Mouse (Mus musculus) forebrain, postnatal 0 days (tissue): ENCODE data around the gene Wnk2. TPM values are rescaled to one million over a fixed set of nuclear protein-coding genes. Genes with fewer than 3 reads are reported as not detected.
A peak's percentile ranks its signal among the peaks of the same experiment; 100 is the strongest.

Experiments
- ATAC-seq: fragments of 200-750 bp; cut with Nextera tagmentation; 2 replicates; pipeline ENCODE4 v1.8.0; 2017; ENCODE audit warnings: mild to moderate bottlenecking, moderate library complexity
- DNase-seq: peaks from one replicate; pipeline ENCODE4 v3.0.0-alpha.2; 2015
- H3K27ac ChIP-seq: fragments of 300-500 bp; sonication (generic); 2 replicates; pipeline ENCODE4 v1.5.1; 2014; ENCODE audit warnings: low read depth, mild to moderate bottlenecking, antibody characterized with exemption, low read length, moderate library complexity, mixed read lengths
- H3K27me3 ChIP-seq: fragments of 300-500 bp; sonication (generic); 2 replicates; pipeline ENCODE4 v1.6.1; 2014; ENCODE audit warnings: mild to moderate bottlenecking, low read length, mixed read lengths; ENCODE audit not compliant: insufficient read depth
- H3K36me3 ChIP-seq: fragments of 300-500 bp; sonication (generic); 2 replicates; pipeline ENCODE4 v1.6.1; 2014; ENCODE audit warnings: mild to moderate bottlenecking, moderate library complexity; ENCODE audit not compliant: insufficient read depth
- H3K4me1 ChIP-seq: fragments of 300-500 bp; sonication (generic); 2 replicates; pipeline ENCODE4 v1.6.1; 2014; ENCODE audit warnings: antibody characterized with exemption; ENCODE audit not compliant: insufficient read depth
- H3K4me2 ChIP-seq: fragments of 300-500 bp; sonication (generic); 2 replicates; pipeline ENCODE4 v1.6.1; 2014; ENCODE audit warnings: low read depth, mild to moderate bottlenecking, moderate library complexity
- H3K4me3 ChIP-seq: fragments of 300-500 bp; sonication (generic); 2 replicates; pipeline ENCODE4 v1.5.1; 2014; ENCODE audit warnings: low read depth, low read length, mixed read lengths
- H3K9ac ChIP-seq: fragments of 300-500 bp; sonication (generic); 2 replicates; pipeline ENCODE4 v1.6.1; 2014; ENCODE audit warnings: mild to moderate bottlenecking
- H3K9me3 ChIP-seq: fragments of 300-500 bp; sonication (generic); 2 replicates; pipeline ENCODE4 v1.6.1; 2016; ENCODE audit warnings: low read length
- CTCF ChIP-seq: sonication (generic); IDR thresholded peaks from 2 replicates; pipeline ENCODE4 v1.5.1; 2016; ENCODE audit warnings: antibody characterized with exemption, control low read depth, low read depth
- WGBS: fragments of 180-500 bp; shearing (Covaris S2); extraction: QIAGEN DNeasy Blood & Tissue Kit; methylation state at CpG from one replicate; pipeline ENCODE4 v1.1.7; 2014; 5-methylcytosine and 5-hydroxymethylcytosine counted together
- polyA plus RNA-seq: library from polyadenylated mRNA; unstranded; fragments of >200 nt; fragmentation: Nextera tagmentation; extraction: Ambion mirVana; gene quantifications from 2 replicates; pipeline ENCODE4 v1.2.1, GENCODE M21; 2015
- total RNA-seq: library from RNA; depleted of rRNA; stranded (reverse); fragments of >200 nt; gene quantifications from 2 replicates; pipeline ENCODE4 v1.2.3, GENCODE M21; 2014

Wnk2 gene
- total and polyA plus RNA-seq, 2 experiments from 2014 or later: 15.2 to 46.6 TPM

DNA sequence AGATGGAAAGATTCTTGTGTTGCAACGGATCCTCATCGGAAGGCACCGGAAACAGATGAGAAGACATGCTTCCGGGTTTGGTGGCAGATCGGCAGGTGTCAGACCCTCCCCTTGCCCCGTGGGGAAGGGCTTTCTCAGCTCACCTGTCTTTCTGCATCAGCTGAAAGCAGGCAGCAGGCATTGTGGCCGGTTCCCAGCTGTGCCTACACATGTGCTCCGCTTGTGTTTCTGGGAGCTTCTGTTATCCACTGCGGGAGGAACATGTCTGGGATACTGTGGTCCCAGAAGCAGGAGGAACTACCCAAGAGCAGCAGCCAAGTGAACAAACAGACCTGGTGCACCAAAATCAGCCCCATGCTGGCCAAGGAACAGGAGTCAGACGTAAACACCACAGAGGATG lies 27.7 kb upstream of the Wnk2 start:
- Histone ChIP-seq H3K36me3 (no peaks in the 10 kb centered on the region), H3K27ac (no peak overlapping the region), H3K4me1 (no peaks in the 10 kb centered on the region), H3K4me2 (no peak overlapping the region), H3K9ac (no peak overlapping the region), H3K4me3 (no peak overlapping the region), H3K27me3 (no peaks in the 10 kb centered on the region), H3K9me3 (no peaks in the 10 kb centered on the region)
- TF ChIP-seq CTCF: no peak
- WGBS: 81% methylated on average over 10 of the region's 10 CpGs
- no peak for ATAC-seq
- DNase-seq: no peak

- DNase-seq: peak; percentile 88
- Histone ChIP-seq H3K27ac (0 out of 2 replicates have a peak overlapping the region, but pooled peaks have one; percentile 9), H3K36me3 (no peaks in the 10 kb centered on the region), H3K4me3 (no peak overlapping the region), H3K4me1 (no peaks in the 10 kb centered on the region), H3K27me3 (no peaks in the 10 kb centered on the region), H3K4me2 (no peak overlapping the region), H3K9ac (no peak overlapping the region), H3K9me3 (no peaks in the 10 kb centered on the region)
- ATAC-seq: peak; percentile 81
- peak; percentile 92 for TF ChIP-seq CTCF
- WGBS: 5% methylated on average over 12 of the region's 12 CpGs
Measured at GRCm38 (mm10) chr13:49172971-49173596, 25.3 kb upstream of the Wnk2 start.

DNA sequence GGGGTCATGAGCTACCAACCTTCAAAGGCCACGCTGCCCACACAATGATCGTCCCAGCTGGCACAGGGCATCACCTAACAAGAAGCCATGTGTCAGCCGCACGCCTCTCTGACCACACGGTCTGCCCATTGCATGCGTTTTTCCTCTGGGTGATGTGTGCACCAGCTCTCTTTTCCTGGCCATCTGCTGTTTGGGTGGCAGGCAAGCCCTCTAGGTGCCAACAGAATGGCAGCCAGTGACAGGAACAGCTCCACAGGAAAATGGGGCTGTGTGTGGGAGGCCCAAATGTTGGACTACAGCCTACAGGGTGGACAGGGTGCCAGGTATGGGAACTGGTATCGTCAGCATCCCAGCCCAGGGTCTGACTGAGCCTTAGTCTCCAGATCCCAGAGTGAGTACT lies 24.5 kb upstream of the Wnk2 start:
- Histone ChIP-seq H3K27ac (peak overlapping the region; percentile 54; the same call in 1 of the 2 replicates), H3K9me3 (no peaks in the 10 kb centered on the region), H3K4me1 (no peaks in the 10 kb centered on the region), H3K27me3 (no peaks in the 10 kb centered on the region), H3K36me3 (no peaks in the 10 kb centered on the region), H3K4me2 (no peak overlapping the region), H3K4me3 (no peak overlapping the region), H3K9ac (no peak overlapping the region)
- no peak for TF ChIP-seq CTCF
- ATAC-seq (peak; percentile 58), DNase-seq (peak; percentile 60)
- WGBS: 59% methylated on average over 7 of the region's 7 CpGs

DNA sequence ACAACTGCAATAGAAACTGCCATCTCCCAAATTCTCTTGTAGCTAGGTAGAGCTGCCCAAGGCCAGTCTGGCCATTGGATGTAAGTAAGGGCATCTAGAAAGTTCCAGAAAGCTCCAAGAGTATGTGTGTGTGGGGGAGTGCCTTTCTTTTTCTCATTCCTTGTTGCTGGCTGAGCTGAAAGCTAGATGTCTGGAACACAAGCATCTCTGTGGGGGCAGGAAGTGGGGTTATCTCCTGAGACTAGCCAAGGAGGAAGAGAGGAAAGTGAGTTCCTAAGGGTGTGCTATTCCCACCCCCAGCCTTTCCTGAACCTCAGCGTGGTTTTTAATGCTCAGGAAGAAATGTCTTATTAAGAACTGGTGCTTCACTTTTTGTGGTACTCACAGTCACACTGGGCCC lies 23.9 kb upstream of the Wnk2 start:
- 78% methylated on average over 1 of the region's 1 CpGs for WGBS
- no peak for ATAC-seq
- H3K4me1 ChIP-seq: no peaks in the 10 kb centered on the region

GRCm38 (mm10) chr13:49170623-49171022 lies 22.8 kb upstream of the Wnk2 start:
- TF ChIP-seq CTCF: no peak
- H3K27ac ChIP-seq: no peak overlapping the region
- no peak for ATAC-seq
- no peaks in the 10 kb centered on the region for H3K9me3 ChIP-seq
- H3K36me3 ChIP-seq: no peaks in the 10 kb centered on the region
- H3K27me3 ChIP-seq: no peaks in the 10 kb centered on the region
- WGBS: 92% methylated on average over 11 of the region's 11 CpGs
- no peaks in the 10 kb centered on the region for H3K4me1 ChIP-seq
- no peak overlapping the region for H3K4me2 ChIP-seq
- H3K9ac ChIP-seq: no peak overlapping the region
- DNase-seq: no peak
- H3K4me3 ChIP-seq: no peak overlapping the region

More for the DNA sequence above, 23.9 kb upstream of the Wnk2 start:
- H3K27me3 ChIP-seq: no peaks in the 10 kb centered on the region
- H3K27ac ChIP-seq: no peak overlapping the region; the same call in 1 of the 2 replicates
- H3K4me3 ChIP-seq: no peak overlapping the region
- H3K9me3 ChIP-seq: no peaks in the 10 kb centered on the region
- no peak for DNase-seq
- no peaks in the 10 kb centered on the region for H3K36me3 ChIP-seq
- no peak overlapping the region for H3K9ac ChIP-seq
- no peak for TF ChIP-seq CTCF
- no peak overlapping the region for H3K4me2 ChIP-seq

DNA sequence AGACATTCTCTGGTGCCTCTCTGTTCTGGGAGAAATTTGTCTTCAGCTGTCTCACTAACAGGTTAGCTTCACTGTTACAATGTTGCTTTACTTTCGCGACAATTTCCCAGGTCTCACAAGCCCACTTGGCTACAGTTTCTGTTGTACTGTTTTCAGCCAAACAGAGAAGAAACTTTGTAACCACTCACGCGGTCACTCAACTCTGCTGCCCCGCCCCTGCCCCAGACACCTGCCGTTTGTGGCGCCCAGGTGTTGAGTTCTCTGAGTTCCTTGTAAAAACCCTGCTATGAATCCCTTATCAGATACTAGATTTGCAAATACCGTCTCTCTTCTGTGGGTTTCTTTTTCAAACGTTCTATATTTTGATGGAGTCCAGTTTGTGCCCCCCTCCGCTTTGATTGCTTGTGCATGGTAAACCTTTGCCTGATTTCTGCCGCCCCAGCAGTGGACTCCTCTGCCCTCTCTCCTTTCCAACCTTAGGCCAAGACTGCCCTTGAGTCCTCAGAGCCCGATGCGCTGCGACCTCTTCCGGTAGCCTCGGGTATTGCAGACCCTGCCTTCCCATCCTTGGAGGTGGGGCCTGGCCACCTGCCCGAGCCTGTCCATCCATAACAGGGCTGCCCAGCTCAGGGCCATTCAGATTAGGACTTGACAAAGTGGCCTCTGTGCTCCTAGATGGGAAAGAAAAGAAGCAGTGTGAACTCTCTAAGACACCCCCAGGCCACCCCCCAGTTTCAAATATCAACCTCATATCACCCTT lies 21.8 kb upstream of the Wnk2 start:
- WGBS: 19% methylated on average over 17 of the region's 17 CpGs
- Histone ChIP-seq H3K27me3 (no peaks in the 10 kb centered on the region), H3K9me3 (no peaks in the 10 kb centered on the region), H3K4me2 (no peak overlapping the region), H3K27ac (no peak overlapping the region), H3K4me3 (no peak overlapping the region), H3K4me1 (no peaks in the 10 kb centered on the region), H3K9ac (no peak overlapping the region), H3K36me3 (no peaks in the 10 kb centered on the region)
- peak; percentile 90 for TF ChIP-seq CTCF
- ATAC-seq (peak; percentile 56; the same call in 1 of the 2 replicates), DNase-seq (peak; percentile 84)

DNA sequence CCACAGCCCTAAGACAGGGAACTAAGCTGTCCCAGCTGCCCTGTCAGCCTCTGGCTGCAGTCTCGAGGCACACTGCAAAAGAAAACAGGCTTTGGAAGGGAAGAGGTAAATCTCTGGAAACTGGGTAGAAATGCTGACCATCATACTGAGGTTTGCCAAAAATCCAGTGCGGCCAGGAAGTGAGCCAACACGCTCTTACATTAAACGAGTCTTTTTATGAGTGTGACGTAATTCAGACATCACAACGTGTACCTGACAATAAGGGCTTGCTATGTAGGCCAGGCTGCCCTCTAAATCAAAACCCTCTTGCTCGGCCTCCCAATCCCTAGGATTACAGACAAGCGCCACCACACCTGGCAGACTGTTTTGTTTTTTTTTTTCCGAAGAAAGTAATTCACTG lies 19.3 kb upstream of the Wnk2 start:
- ATAC-seq (no peak), DNase-seq (no peak)
- H3K27me3 ChIP-seq: no peaks in the 10 kb centered on the region
- H3K4me3 ChIP-seq: no peak overlapping the region
- H3K4me1 ChIP-seq: no peaks in the 10 kb centered on the region
- TF ChIP-seq CTCF: no peak
- no peak overlapping the region for H3K27ac ChIP-seq
- no peaks in the 10 kb centered on the region for H3K9me3 ChIP-seq
- H3K36me3 ChIP-seq: no peaks in the 10 kb centered on the region
- H3K9ac ChIP-seq: no peak overlapping the region
- no peak overlapping the region for H3K4me2 ChIP-seq
- 53% methylated on average over 9 of the region's 9 CpGs for WGBS
